Mouse (Mus musculus): Measurements from ENCODE around the gene Cd274. TPM values are rescaled to one million over a fixed set of nuclear protein-coding genes. Genes with fewer than 3 reads are reported as not detected.

Gene Cd274
- total RNA-seq (2022) = 1 to 10 TPM; 1.1 to 4.6 (median 3.2) TPM

- no peak for DNase-seq (ENCODE audit: low spot score in 2 of 2)
These were observed at the start of gene Cd274, which contains the start of gene Plgrkt for GRCm38 (mm10) chr19:29366969-29367622. Gene Cd274 (plus strand): TSS chr19:29367455. Gene Plgrkt (minus strand): TSS chr19:29367390.

DNA sequence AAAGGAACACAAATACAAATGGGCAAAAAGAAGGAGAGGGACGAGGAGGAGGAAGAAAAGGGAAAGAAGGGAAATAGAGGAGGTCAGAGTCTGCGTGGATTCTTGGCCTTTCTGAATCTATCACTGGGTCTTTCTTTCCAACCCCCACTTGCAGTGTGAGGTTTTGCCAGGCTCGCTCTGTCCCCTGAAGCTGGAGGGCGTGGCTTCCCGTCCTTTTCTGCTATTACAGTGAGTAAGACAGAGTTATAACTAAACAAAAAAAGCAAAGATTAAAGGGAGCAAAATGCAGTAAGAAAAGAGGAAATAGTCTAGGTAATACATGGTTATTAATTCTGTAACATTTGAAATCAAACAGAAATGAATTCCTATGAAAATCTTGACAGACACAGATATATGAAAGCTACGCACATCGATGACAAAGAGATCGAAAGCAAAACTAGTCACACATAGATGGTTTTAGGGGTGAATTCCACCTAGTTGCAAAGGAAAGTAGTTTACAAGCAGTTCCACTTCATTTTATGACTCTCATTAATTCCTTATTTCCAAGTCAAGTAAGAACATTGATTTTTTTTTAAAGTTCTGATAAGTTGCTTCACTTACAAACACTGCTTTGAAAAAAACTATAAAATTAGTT is 43.7 kb upstream of the Cd274 start:
- DNase-seq (ENCODE audit: low spot score in 2 of 2) = no peak

GRCm38 (mm10) chr19:29325053-29325851 is 42.0 kb upstream of the Cd274 start, which contains the start of gene Insl6:
Gene Insl6 (minus strand): TSS chr19:29325356.
- DNase-seq (ENCODE audit: low spot score in 2 of 2) = no peak

DNA sequence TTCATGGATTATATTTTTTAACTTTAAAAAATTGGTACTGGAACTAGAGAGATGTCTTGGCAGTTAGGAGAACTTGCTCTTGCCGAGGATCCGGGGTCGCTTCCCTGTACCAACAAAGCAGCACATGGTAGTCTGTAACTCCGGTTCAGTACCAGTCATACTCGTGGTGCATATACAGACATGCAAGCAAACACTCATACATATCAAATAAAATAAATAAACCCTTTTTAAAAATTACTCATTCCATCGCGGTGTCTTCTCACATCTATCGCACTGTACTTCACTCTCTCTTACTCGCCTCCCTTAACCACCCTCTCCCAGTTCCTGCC is 41.4 kb upstream of the Cd274 start:
- no peak for DNase-seq (ENCODE audit: low spot score in 2 of 2)

GRCm38 (mm10) chr19:29326396-29326795 is 40.9 kb upstream of the Cd274 start:
- DNase-seq (ENCODE audit: low spot score in 2 of 2) = no peak

DNA sequence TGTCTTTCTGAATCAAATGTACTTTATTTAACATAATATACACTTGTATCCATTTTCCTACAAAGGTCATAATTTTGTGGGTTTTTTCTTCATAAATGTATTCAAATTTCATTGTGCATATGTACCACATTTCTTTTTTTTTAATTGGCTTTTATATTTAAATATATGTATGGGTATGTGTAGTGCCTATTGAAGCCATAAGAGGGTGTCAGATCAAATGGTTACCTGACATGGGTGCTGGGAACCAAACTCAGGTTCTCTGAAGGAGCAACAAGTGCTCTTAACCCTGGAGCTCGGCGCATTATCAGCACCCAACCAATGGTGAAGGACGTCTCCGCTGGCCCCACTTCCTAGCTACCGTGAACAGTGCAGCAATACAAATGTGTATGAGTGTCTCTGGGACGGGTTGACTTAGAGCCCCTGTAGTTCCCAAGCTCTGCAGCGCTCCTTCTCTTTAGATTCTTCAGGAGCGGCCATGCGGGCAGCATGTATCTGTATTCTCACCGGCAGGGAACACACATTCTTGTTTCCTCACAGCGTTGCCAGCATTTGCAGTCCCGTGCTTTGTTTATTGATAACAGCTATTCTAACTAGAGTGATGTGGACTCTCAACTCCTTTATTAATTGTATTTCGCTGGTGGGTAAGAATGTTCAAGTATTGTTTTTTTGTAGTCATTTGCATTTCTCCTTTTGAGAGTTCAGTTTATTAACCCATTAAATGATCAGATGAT is 40.3 kb upstream of the Cd274 start:
- DNase-seq (ENCODE audit: low spot score in 2 of 2) = no peak

DNA sequence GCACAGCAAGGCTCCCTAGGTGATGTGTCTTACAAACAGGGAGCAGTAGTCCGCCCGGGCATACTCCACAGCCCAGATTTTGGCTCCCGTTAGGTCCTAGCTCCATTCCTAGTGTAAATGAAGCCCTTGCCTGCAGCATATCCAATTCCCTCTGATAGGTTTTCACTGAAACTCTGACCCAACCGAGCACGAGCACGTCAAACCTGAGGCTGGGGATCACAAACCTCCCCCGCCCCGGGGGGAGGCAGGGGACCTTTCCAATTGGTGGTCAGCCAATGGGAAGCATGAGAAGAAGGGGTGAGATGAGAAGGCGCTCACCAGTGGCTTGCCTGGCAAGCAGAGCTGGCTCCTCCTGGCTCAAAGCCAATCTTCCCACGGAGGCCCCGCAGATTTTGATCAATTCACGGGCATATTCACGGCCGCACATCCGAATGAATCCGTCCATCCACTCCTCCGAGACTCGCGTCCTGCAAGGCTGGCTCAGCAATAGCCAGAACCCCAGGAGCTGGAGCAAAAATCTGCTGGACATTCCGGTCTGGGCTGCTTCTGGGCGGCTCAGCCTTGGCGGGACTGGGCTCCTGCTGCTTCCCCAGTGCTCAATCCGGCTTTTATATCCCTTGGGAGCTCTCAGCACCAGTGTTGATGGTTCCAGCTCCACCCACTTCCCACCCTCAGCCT is 33.0 kb upstream of the Cd274 start, which contains the start of gene Rln1:
Gene Rln1, minus strand, starts transcription at position 603 of the 678 bp plus-strand sequence.
- peak in 1 of 2 experiments; percentile 31 for DNase-seq (ENCODE audit: low spot score in 2 of 2)

DNA sequence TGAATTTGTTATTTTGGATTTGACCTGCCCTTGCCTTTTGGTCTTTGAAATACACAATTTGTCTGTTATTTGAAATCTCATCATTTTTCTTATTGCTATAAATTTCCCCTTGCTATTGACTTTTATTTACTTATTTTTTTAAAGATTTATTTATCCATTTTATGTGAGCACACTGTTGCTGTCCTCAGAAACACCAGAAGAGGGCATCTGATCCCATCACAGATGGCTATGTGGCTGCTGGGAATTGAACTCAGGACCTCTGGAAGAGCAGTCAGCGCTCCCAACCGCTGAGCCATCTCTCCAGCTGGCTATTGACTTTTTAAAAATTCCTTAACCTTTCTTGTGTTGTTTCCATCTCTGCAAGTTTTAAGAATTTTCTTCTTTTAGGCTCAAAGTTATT is 30.6 kb upstream of the Cd274 start:
- DNase-seq (ENCODE audit: low spot score in 2 of 2) = no peak

DNA sequence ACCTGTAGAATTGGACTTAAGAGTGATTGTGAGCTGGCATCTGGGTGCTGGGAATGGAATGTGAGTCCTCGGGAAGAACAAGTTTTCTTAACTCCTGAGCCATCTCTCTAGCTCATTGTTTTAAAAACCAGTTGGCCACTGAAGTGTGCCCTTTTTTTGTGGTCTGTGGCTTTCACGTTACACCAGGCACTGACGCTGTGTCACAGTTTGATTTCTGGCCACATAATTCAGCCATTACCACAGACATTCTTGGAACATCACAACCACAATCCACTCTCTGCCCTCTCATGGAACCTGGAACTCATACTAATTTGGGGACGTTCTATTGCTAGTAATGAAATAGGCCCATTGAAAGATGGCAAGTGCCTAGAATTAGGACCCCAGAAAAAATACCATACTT is 26.2 kb upstream of the Cd274 start:
- DNase-seq (ENCODE audit: low spot score in 2 of 2) = no peak

- no peak for DNase-seq (ENCODE audit: low spot score in 2 of 2)
These were observed 25.0 kb upstream of the Cd274 start for GRCm38 (mm10) chr19:29342281-29342680.

GRCm38 (mm10) chr19:29344868-29345267 is 22.4 kb upstream of the Cd274 start:
- no peak for DNase-seq (ENCODE audit: low spot score in 2 of 2)

DNA sequence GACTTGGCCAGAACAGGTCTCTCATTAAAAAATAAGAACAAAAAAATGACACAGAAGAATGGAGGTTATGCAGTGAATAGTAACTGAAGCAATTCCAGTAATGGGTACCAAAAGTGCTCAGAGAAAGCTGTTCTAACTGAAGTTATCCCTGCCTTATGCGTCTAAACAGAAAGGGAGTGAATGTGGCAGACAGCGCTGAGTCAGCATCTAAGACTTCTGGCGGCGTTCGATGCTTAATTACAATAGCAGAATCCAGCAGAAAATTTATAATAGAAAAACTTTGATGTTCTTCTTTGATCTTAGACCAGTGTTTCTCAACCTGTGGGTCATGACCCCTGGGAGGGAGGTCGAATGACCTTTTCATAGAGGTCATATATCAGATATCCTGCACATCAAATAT is 21.6 kb upstream of the Cd274 start:
- no peak for DNase-seq (ENCODE audit: low spot score in 2 of 2)

DNA sequence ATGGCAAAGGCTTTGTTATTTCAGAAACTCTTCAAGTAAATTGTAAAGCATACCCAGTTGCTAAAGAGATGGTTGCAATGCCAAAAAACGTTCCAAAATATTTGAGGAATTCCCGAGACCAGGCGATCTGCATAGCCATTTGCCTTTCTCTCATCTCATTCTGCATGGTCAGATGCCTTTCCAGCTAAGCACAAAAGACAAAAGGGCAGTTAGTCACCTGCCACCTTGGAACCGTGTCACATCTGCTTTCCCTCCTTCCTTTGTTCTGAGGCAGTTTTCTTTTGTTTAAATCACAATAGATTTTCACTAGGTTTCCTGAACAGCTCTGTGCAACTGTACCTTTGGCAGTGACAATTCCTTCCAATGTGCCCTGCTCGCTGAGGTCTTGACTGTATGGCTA is 16.3 kb upstream of the Cd274 start:
- DNase-seq (ENCODE audit: low spot score in 2 of 2) = no peak

DNA sequence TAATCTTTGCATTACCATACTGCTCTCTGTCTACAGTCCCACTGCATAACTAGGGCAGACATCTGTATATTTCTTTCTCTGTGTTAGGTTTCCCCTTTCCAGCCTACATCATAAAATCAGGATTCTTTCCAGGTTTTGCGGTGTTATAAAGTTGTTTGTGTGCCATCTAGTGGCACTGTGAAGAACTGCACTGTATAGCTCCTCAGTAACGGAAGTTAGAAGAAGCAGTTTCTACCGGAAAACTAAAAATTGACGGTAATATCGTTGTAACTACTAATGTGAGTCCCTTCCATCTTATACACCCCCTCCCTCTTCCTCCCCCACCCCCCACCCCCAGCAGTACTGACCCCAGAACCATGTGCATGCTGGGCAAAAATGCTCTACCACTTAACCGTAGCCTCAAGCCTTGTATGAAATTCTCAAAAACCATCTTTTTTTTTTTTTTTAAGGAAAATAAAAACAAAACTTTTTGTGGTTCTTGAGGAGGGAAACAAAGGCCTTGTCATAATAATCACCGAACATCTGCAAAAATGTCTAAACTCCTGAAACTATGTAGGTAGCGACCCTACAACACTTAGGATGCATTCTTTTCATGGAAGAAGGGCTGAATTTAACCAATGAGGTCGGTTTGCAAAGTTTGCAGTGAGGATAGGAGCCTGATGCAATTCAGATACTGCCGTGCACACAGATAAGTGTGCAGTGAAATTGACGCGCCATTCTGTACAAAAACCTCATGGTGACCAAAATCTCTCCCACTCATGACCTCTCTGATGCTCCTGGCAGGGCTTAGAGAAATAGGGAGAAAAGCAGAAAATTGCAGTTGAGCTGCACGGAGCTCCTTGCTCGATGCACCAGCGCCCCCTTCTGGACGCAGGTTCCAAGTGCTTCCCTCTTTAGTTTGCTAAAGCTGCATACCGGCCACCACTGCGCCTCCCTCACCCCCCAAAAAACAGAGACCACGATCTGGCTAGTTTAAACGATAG is 12.1 kb upstream of the Cd274 start:
- peak; percentile 65 to 86 for DNase-seq (ENCODE audit: low spot score in 2 of 2)

- DNase-seq (ENCODE audit: low spot score in 2 of 2) = no peak
These were observed 11.0 kb upstream of the Cd274 start for GRCm38 (mm10) chr19:29356281-29356680.

DNA sequence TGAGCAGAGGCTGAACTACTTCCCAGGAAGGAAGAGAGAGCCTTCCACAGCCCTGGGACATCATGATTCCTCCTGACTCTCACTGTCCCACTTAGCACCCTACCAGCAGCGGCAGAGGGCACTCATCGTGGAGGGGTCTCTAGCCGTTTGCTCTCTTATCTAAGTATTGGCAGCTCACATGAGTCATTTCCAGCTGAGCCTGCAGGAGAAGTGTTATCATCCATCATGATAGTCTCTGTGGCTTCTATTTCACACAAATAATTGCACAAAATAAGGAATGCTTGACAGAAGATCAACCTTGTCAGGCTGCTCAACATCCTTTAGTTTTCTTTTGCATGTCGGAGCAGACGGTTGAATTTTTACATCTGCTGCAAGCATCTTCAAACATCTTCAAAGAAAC is 7.0 kb upstream of the Cd274 start:
- no peak for DNase-seq (ENCODE audit: low spot score in 2 of 2)

DNA sequence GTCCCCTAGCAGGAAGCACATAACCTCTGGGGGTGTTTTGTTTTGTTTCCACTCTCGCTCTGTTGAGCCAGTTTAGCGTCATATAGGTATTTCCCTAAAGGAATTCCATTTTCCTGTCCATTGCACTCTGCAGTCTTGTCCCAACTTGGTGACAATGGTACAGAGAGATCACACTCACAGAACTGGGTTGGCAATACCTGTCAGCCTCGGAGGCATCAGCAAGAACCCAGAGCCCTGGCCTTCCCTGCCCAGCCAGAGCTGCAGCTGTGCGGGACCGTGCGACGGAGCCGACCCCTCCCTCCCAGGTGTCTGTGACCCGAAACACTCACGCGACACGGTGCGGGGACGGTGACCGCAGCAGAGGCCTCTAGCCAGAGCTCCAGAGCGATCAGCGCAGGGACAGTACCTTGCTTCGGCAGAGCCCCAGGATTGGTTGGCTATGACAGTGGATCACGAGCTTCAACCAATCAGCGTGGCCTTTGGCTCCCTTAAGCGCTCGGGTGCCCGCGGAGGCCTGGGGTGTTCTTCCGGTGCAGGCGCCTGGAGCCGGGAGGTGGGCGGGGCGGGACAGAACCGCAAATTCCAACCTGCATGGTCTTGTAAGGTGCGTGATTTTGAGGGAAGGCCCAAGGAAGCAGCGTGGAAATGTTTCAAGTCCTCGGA is 5.7 kb upstream of the Cd274 start:
- peak; percentile 91 for DNase-seq (ENCODE audit: low spot score in 2 of 2)

- no peak for DNase-seq (ENCODE audit: low spot score in 2 of 2)
These were observed 4.9 kb upstream of the Cd274 start for GRCm38 (mm10) chr19:29362173-29362930.

- no peak for DNase-seq (ENCODE audit: low spot score in 2 of 2)
These were observed 3.7 kb upstream of the Cd274 start for GRCm38 (mm10) chr19:29363557-29363956.
